Mouse (Mus musculus) A20 (cell line): ENCODE data around the gene Lin28b.

Source experiments
- DNase-seq: peaks from one replicate; pipeline ENCODE4 v3.0.0-alpha.2; 2011; ENCODE audit warnings: low read depth, low spot score

The Lin28b gene

DNA sequence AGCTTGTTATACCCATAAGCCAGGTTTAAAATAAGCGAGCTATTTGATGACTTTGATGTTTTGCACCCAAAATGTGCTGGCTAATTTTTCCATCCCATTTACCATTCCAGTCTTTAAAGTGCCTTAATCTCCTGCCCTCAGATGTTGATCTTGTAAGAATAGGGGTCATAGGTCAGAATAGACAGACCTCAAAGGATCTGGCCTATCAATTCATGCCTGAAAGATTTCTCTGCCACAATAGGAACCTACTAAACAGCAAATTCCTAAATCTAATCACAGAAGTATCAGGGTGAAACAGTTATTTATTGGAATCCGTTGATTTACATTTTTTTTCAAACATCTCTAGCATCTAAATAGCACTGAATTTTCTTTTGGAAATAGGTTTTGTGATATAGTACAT, 74.5 kb downstream of the Lin28b start:
- no peak for DNase-seq

GRCm38 (mm10) chr10:45410624-45411341, 75.4 kb downstream of the Lin28b start:
- no peak for DNase-seq

DNA sequence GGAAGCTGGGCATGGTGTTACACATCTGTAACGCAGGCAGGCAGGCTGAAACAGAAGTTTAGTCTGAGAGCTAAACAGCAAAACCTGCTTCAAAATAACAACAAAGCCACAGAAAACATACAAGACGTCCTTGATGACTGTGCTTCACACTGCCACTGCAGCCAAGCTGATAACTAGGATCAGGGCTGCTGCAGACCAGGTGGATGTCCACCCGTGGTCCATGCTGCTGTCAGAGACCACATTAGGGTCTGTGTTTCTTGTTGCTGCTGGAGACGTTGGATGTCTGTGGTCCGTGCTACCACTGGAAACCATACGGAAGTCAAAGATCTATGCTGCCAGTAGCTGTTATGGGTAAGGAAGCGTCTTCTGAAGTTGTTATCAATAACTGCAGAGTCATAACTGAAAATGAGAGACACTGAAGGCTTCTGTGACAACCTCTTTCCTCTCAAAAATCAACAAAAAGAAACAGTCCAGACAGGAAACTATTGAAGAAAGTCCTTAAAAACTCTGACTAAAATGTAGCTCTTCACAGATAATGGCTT, 86.4 kb downstream of the Lin28b start:
- DNase-seq = no peak

DNA sequence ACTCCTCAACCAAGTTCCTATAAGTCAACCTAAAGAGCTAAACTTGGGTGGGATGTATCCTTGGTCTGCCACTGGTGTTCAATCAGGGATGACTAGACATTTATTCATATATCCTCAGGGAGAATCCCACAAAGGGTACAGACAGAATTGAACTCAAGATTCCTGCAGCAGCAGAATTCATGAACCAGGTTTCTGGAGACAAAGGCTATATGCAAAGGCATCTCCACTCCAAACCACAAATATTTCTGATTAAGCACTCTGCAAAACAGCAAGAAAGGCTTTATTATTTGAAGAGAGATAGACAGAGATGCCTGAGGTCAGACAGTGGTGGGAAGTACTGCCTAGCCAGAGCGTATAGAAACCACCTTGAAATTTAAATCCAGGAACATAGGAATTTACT, 88.0 kb downstream of the Lin28b start:
- no peak for DNase-seq

GRCm38 (mm10) chr10:45382637-45382958, 103.6 kb downstream of the Lin28b start:
- DNase-seq = no peak

DNA sequence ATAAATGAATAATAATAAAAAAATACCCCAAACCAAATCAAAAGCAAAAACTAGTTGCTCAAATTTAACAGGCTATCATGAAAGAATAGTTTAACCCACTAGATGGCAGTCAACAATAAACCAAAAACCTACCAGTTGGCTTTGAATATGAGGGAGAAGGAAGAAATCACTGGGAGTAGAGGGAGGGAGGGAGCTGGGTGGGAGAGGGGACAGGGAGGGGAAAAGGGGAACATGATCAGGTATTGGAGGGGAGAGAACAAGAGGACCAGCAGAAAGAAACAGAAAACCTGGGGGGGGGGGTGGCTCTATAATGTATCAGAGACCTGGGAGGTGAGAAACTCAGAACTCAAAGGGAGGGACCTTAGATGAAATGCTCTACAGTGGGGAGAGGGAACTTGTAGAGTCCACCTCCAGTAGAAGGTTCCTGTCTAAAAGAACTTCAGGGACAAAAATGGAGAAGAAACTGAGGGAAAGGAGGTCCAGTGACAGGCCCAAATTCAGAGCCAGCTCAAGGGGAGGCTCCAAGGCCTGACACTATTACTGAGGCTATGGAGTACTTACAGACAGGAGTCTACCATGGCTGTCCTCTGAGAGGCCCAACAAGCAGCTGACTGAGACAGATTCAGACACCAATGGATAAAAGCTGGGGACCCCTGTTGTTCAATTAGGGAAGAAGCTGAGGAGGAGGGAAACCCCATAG, 104.1 kb downstream of the Lin28b start:
- DNase-seq = peak; percentile 8

GRCm38 (mm10) chr10:45378269-45378668, 107.9 kb downstream of the Lin28b start:
- no peak for DNase-seq

GRCm38 (mm10) chr10:45372994-45373692, 113.1 kb downstream of the Lin28b start:
- DNase-seq = peak; percentile 68

GRCm38 (mm10) chr10:45370545-45370944, 115.7 kb downstream of the Lin28b start:
- DNase-seq = no peak

- no peak for DNase-seq
Observed at GRCm38 (mm10) chr10:45369639-45370038, 116.6 kb downstream of the Lin28b start.

- no peak for DNase-seq
Observed at GRCm38 (mm10) chr10:45366987-45367705, 119.0 kb downstream of the Lin28b start.

- no peak for DNase-seq
Observed at GRCm38 (mm10) chr10:45363396-45363795, 122.8 kb downstream of the Lin28b start.

DNA sequence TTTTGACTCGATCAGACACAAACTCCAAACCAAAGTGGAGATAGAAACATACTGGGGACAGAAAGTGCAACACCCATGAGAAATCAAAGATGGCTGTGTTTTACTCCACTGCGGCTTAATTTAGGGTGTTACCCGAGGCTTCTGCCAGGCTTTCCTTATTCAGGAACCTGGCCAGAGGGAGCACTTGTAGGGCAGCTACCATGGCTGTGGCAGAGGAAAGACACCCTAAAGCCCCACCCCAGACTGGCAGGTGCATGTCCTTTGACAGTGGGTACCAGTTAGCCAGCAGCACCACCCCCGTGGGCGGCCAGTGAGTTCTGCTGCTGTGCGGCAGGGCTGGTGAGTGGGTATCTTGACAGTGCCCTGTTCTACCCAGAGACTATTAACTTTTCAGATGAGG, 130.1 kb downstream of the Lin28b start:
- DNase-seq = no peak

- peak; percentile 11 for DNase-seq
Observed at GRCm38 (mm10) chr10:45348143-45348542, 138.1 kb downstream of the Lin28b start.

DNA sequence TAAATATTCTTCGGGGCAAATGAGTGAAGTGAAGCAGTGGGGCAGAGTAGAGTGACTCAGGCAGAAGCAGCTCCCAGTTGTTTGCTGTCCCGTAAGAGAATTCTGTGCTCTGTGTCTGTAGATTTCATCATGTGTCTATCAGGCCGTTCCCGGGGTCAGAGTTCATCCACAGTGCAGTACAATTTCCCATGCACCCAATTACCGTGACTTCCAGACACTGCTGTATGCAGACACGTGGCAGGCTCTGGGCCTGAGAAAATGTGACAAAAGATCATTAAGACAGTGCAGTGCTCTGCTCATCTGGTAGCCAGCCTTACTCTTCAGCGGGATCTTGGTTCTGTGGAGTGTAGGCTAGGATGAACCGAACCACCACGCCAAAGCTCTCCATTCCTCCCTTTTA, 141.0 kb downstream of the Lin28b start:
- DNase-seq = no peak

GRCm38 (mm10) chr10:45344381-45344780, 141.8 kb downstream of the Lin28b start:
- peak; percentile 10 for DNase-seq

- DNase-seq = no peak
Observed at GRCm38 (mm10) chr10:45339106-45339505, 147.1 kb downstream of the Lin28b start.

DNA sequence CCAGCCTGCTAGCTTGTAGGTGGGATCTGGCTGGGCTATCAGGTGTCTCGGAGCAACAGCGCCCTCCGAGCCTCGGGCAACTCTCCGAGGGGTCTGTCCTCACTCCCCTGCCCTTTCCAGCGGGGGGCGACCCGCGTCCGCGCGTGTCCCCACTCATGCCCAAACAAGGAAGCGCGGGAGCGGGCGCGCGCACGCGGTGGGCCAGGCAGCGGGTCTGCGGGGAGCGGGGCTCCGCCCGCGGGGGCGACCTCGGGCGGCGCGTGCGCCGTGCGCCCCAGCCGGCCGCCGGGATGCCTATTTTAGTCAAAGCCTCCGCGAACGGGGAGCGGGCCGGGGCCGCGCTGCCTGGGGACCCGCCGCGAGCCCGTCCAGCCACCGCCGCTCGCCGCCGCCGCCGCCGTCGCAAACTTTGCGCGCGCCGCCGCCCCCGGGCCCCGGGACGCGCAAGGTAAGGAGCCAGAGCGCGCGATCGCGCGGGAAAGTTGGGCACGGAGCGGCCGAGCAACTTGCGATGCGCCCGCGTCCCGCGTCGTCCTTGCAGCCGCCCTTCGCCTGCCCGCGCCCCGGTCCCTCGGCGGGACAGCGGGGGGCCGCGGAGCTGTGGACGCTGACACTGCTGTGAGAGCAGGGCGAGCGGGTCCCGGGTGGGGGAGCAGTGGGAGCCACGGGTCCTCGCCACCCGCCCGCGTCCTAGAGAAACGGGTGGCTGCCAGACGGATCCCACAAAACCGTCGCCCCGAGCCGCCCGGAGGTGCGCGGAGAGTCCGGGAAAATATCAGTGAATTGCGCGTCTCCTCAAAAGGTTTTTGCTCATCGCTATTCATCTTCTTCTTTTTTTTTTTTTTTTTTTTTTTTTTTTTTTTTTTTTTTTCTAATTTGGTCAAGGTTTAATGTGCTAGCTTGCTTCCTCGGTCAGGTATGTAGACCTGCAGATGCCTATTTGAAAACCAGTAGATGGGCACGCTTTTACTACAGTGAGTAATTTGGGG, 150.5 kb downstream of the Lin28b start, which contains the start of gene Bves:
TSS of gene Bves (plus strand) at position 339 of the 989 bp plus-strand sequence.
- no peak for DNase-seq

GRCm38 (mm10) chr10:45334925-45335324, 151.3 kb downstream of the Lin28b start:
- no peak for DNase-seq

DNA sequence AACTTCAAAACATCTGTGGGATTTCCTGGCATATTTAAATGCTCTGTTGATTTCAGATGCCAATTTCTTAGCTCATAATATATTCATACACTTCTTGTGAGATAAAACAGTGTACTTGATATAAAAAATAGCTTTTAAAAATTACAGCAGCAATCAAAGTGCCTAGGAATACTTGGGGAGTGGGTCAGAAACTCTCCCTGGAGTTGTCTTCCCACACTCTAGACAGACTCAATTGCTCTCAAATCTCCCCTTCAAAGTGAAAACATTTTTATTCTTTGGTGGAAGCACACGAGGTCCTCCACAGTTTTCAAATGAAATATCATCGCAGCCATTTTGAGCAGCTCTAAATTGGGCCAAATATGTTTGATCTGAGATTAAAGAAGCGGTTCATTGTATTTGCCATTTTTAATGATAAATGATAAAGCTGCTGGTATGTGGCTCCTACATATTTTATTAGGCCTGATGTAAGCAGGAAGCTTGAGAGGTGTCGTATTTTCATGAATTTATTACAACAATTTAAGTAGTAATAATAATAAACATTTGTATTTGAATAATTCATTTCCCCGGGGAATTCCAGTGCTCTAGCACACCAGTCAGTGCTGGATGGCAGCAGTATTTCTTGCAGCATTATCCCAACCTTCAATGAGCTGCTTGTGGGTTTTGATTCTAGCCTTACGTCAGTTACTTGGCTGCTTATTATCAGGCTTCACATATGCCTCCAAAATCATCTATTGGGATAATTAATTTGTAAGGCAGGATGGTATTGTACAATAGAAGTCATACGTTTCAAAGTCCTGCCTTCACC, 157.8 kb downstream of the Lin28b start:
- no peak for DNase-seq
